Mouse (Mus musculus): ENCODE measurements around the gene Olfr1065.

GRCm38 (mm10) chr2:86487286-86487685, 36.9 kb upstream of the Olfr1065 start, which contains the start of gene Olfr228:
- TF ChIP-seq CTCF (IDR thresholded peaks at IDR 0.05), result no peak
- TF ChIP-seq EP300 (IDR thresholded peaks at IDR 0.05), result no peak
